Mouse (Mus musculus) monocyte, adult 5-6 weeks (primary cell): Measurements from ENCODE around the gene Eif4a2. TPM values are rescaled to one million over a fixed set of nuclear protein-coding genes. Genes with fewer than 3 reads are reported as not detected.
"Not testable (repeated sequence)": the region's sequence is repeated elsewhere in the genome, so short reads cannot be mapped to it uniquely, and the experiment has no call there.

Experiments used
- ATAC-seq: fragments of 153-309, 156-312 bp; replicated peaks from 2 replicates; pipeline ENCODE4 v1.8.0; 2017; ENCODE audit warnings: mild to moderate bottlenecking; ENCODE audit not compliant: low TSS enrichment, insufficient number of reproducible peaks, severe bottlenecking, poor library complexity, low FRiP score
- total RNA-seq: library from RNA; stranded (forward); fragments of 200-1000, 200-491, 200-594 nt; gene quantifications from 3 replicates; pipeline ENCODE4 v1.2.3, GENCODE M21; 2017

Gene Eif4a2
- total RNA-seq: 1,626 to 2,036 TPM (median 1,817 TPM) in 3 replicates

- ATAC-seq: peak; percentile 67
Observed at GRCm38 (mm10) chr16:23107231-23107942, at the start of gene Eif4a2. TSS of gene Eif4a2 (plus strand) at chr16:23107444.

GRCm38 (mm10) chr16:23057668-23058447, 49.4 kb upstream of the Eif4a2 start, which contains the start of gene Kng1:
TSS of gene Kng1 (plus strand) at chr16:23057865.
- ATAC-seq: not testable (repeated sequence)

- not testable (repeated sequence) for ATAC-seq
Observed at GRCm38 (mm10) chr16:23059630-23060029, 47.6 kb upstream of the Eif4a2 start.

DNA sequence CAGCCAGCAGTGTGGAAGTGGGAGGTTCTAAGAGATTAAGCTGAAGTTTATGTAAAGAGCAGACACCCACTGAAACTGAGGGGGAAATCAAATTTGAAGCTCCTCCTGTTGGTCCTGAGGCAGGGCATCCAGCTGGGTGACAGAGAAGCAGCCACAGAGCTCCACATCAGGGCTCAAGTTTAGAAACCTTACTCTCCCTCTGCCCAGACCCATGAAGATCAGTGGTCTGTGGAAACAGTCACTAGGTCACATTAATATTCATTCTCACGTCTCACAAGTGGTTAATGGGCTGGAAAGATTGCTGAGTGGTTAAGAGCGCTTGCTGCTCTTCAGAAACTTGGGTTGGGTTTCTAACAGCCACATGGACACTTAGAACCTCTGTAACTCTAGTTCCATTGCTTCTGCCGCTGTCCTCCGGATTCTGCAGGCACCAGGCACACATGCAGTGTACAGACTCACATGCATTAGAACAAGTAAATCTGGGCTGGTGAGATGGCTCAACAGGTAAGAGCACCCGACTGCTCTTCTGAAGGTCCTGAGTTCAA, 46.4 kb upstream of the Eif4a2 start:
- not testable (repeated sequence) for ATAC-seq

DNA sequence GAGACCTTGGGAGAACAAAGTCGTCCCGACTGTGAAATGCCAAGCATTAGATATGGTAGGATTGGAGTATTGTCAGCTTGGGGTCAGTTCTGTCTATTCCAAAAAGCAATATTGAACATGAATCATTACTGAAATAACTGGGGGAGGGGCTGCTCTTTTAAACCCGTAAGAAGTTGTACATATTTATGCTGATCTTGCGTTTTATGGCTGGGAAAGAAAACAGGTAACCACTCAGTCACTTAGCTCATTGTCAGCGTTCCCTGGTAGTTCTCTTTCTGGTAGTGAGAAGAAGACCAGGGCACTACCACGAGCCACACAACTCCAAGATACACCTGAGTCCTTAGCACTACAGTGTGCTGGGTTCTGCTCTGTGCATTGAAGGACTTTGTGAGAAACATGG, 29.7 kb upstream of the Eif4a2 start:
- not testable (repeated sequence) for ATAC-seq

DNA sequence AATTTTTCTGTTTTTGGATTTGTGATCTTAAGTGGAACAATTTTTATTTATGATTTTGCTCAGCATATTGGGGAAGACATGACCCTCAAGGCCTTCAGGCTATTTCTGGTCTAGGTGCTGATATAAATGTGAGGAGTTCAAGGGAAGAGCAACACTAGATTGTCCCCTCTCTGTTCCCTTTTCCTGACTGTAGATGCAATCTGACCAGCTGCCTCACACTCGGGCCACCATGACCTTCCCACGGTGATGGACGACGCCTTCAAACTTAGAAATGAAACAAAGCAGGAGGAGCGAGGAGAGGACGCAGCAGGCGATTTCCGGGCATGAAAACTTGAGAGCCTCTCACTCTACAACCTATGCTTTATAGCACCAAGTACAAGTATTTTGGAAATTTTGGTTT, 20.1 kb upstream of the Eif4a2 start:
- ATAC-seq: peak; percentile 55

- ATAC-seq: not testable (repeated sequence)
Observed at GRCm38 (mm10) chr16:23087712-23088111, 19.5 kb upstream of the Eif4a2 start.

- ATAC-seq: not testable (repeated sequence)
Observed at GRCm38 (mm10) chr16:23088491-23088890, 18.8 kb upstream of the Eif4a2 start.

- ATAC-seq: not testable (repeated sequence)
Observed at GRCm38 (mm10) chr16:23091345-23091744, 15.9 kb upstream of the Eif4a2 start.

DNA sequence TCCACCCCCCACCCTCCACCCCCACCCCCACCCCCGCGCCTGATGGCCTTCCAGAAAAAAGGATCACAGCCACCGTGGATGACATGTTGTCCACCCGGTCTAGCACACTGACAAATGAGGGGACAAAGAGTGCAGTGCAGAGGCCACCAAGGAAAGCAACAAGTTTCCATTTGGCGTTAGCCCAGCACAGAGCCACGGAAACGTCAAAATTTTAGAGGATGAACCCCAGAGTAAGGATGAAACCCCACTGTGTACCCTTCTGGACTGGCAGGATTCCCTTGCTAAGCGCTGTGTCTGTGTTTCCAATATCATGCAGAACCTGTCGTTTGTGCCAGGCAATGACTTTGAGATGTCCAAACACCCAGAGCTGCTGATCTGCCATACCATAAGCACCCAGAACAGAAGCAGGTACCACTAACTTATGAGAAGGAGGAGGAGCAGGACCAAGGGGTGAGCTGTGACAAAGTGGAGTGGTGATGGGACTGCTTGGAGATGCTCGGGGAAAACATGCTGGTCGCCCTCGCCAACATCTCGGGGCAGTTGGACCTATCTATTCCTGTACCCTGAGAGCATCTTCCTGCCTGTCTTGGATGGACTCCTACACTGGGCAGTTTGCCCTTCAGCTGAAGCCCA, 13.8 kb upstream of the Eif4a2 start:
- no peak for ATAC-seq

DNA sequence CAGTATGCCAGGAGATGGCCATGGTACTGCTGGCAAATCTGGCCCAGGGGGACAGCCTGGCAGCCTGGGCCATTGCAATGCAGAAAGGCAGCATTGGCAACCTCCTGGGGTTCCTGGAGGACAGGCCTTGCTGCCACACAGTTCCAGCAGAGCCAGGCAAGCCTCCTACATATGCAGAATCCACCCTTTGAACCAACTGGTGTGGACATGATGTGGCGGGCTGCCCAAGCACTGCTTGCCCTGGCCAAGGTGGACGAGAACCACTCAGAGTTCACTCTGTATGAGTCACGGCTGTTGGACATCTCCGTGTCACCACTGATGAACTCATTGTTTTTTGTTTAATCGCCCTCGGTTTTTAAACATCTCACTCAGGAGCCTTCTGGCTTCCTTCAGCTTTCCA, 13.1 kb upstream of the Eif4a2 start:
- no peak for ATAC-seq

DNA sequence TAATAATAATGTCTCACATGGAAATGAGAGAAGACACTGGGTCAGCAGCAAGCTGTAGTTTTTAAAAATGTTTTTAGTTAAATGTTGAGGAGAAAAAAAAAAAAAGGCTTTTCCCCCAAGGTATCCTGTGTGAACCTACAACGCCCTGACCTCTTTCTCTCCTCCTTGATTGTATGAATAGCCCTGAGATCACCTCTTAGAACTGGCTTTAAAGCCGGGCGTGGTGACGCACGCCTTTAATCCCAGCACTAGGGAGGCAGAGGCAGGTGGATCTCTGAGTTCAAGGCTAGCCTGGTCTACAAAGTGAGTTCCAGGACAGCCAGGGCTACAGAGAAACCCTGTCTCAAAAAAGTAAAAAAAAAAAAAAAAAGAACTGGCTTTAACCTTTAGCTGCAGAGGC, 11.7 kb upstream of the Eif4a2 start:
- ATAC-seq: not testable (repeated sequence)

GRCm38 (mm10) chr16:23096886-23097285, 10.4 kb upstream of the Eif4a2 start:
- not testable (repeated sequence) for ATAC-seq

- not testable (repeated sequence) for ATAC-seq
Observed at GRCm38 (mm10) chr16:23097290-23098104, 9.7 kb upstream of the Eif4a2 start.

DNA sequence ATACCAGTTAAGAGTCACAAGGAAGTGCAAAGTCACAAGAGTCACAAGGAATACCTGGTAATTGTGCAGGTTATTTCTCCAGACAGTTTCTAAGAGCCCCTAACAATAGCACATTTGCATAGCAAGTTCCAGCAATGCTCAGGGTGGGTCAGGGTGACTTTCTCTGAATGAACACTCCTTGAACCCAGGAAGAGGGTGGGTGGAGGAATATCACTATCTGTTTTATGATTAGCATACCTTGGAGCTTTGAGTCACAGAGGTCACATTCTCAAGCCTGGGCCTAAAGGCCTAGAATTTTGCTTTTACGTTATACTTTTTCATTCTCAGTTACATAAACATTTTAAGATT, 9.2 kb upstream of the Eif4a2 start:
- ATAC-seq: not testable (repeated sequence)

- ATAC-seq: no peak
Observed at GRCm38 (mm10) chr16:23099632-23100031, 7.6 kb upstream of the Eif4a2 start.

DNA sequence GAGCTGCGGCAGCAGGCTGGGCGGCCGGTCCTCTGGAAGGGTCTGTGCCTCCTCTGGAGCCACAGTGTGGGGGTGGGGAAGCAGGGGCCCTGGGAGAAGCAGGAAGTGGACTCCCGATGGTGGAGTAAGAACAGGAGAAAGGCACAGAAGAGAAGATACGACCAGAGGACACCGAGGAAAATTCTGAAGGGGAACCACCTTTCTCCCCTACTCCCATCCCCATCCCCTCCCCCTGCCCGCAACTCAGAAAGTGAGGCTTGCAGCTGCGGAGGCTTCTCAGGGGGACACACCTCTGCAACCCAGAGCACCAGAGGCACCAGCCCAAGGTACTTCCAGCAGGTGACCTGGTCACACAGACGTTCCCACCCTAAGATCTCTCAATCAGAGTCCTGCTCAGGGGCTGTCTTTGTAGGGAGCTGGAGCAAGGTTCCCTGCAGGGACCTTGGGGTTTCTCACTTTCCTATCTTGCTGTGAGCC, 7.1 kb upstream of the Eif4a2 start:
- ATAC-seq: no peak

GRCm38 (mm10) chr16:23100613-23101012, 6.6 kb upstream of the Eif4a2 start:
- ATAC-seq: no peak
